Mouse (Mus musculus) cerebellum, adult 18-20 months (tissue): ENCODE measurements at regions not wholly inside any gene's neighbourhood (a gene's known extent, or its start where the extent isn't known, plus 50 kb on each side); places are given as distances from the start of the nearest gene placed in this dataset.

Experiments
- DNase-seq, 2 experiments: peaks; one replicate each; pipeline ENCODE4 v3.0.0; 2021

GRCm38 (mm10) chr7:71475383-71475782, 124.1 kb upstream of the Gm10295 start:
- no peak for DNase-seq

- DNase-seq: no peak
Observed at GRCm38 (mm10) chr7:71472384-71473141, 121.3 kb upstream of the Gm10295 start.

GRCm38 (mm10) chr7:71471658-71472383, 120.5 kb upstream of the Gm10295 start:
- DNase-seq: no peak

- DNase-seq: no peak
Observed at GRCm38 (mm10) chr7:71471319-71471657, 120.0 kb upstream of the Gm10295 start.

- DNase-seq: no peak
Observed at GRCm38 (mm10) chr7:71470418-71470817, 119.1 kb upstream of the Gm10295 start.

GRCm38 (mm10) chr7:71469951-71470350, 118.7 kb upstream of the Gm10295 start:
- DNase-seq: no peak

- no peak for DNase-seq
Observed at GRCm38 (mm10) chr7:71467436-71468127, 116.3 kb upstream of the Gm10295 start.

GRCm38 (mm10) chr7:71464127-71464526, 112.8 kb upstream of the Gm10295 start:
- DNase-seq: no peak

- no peak for DNase-seq
Observed at GRCm38 (mm10) chr7:71463565-71463964, 112.3 kb upstream of the Gm10295 start.

GRCm38 (mm10) chr7:71459805-71460204, 108.5 kb upstream of the Gm10295 start:
- DNase-seq: no peak

- no peak for DNase-seq
Observed at GRCm38 (mm10) chr7:71458104-71458754, 106.9 kb upstream of the Gm10295 start.

GRCm38 (mm10) chr7:71457409-71458103, 106.3 kb upstream of the Gm10295 start:
- DNase-seq: no peak

- DNase-seq: no peak
Observed at GRCm38 (mm10) chr7:71456421-71456820, 105.1 kb upstream of the Gm10295 start.

GRCm38 (mm10) chr7:71440330-71441240, 89.3 kb upstream of the Gm10295 start:
- DNase-seq: no peak

GRCm38 (mm10) chr7:71425982-71426381, 74.7 kb upstream of the Gm10295 start:
- no peak for DNase-seq

GRCm38 (mm10) chr7:71419261-71419660, 68.0 kb upstream of the Gm10295 start:
- DNase-seq: no peak

GRCm38 (mm10) chr7:71418856-71419255, 67.6 kb upstream of the Gm10295 start:
- DNase-seq: no peak

GRCm38 (mm10) chr7:71414756-71415155, 63.5 kb upstream of the Gm10295 start:
- no peak for DNase-seq

GRCm38 (mm10) chr7:71413121-71413520, 61.8 kb upstream of the Gm10295 start:
- no peak for DNase-seq

GRCm38 (mm10) chr7:71412079-71412478, 60.8 kb upstream of the Gm10295 start:
- peak; percentile 40 to 62 for DNase-seq

GRCm38 (mm10) chr7:71411293-71412011, 60.2 kb upstream of the Gm10295 start:
- no peak for DNase-seq
